Mouse (Mus musculus): ENCODE results near the gene Adam33. TPM values are rescaled to one million over a fixed set of nuclear protein-coding genes. Genes with fewer than 3 reads are reported as not detected.
"Not testable (repeated sequence)": the region's sequence is repeated elsewhere in the genome, so short reads cannot be mapped to it uniquely, and the experiment has no call there.

Gene Adam33
- polyA plus RNA-seq, 2 experiments = 30.7 to 104 TPM

DNA sequence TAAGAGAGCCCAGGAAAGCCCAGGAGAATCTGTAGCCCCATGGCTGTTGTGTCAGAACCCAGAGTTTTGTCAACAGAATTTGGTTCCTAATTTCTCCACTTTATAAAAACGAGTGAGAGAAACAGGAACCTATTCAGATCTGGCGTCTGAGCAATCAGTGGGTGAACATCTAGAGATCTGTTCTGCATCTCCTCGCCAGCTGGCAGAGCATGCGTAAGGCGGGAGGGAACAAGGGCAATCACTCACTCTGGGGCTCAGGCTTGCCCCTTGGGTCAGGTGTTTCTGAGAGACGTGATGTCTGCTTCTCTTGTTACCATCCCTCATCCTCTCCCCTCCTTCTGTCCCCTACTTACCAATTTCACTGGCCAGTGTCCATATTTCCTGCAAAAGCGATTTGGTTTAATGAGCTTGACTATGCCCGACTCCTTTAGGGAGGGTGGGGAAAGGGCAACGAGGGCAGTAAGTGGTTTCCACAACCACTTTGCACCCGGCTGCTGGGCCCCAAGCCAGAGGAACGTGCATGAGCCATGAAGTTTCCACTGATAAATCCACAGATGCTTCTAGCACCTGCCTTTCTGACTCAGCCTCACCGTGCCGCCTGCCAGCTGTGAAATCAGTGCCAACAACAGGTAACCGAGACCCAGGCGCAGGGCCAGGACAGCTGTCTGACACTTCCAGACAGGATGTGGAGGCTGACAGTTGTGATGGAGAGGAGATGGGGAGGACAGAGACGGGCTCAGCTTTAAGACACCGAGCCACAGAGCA, 26.2 kb downstream of the Adam33 start:
- Histone ChIP-seq H3K4me2 (replicated peaks; ENCODE audit: low read depth, low read length, severe bottlenecking) (no peak overlapping the region), H3K9me3 (ENCODE audit: control insufficient read depth, low read length) (no peaks in the 10 kb centered on the region), H3K27ac (replicated peaks; ENCODE audit: low read depth, low read length) (no peak overlapping the region), H3K36me3 (ENCODE audit: control insufficient read depth, insufficient read depth, low read length) (no peaks in the 10 kb centered on the region), H3K4me3 (replicated peaks; ENCODE audit: low read length) (no peak overlapping the region), H3K4me1 (ENCODE audit: control insufficient read depth, insufficient read depth, low read length) (peaks cover 11% of the 10 kb centered on the region; the same call in 1 of the 2 replicates), H3K27me3 (ENCODE audit: control insufficient read depth, insufficient read depth, low read length) (peaks cover 21% of the 10 kb centered on the region), H3K9ac (ENCODE audit: low read depth, low read length, severe bottlenecking) (no peak overlapping the region)
- no peak for TF ChIP-seq POLR2A (IDR thresholded peaks at IDR 0.05; ENCODE audit: borderline replicate concordance, extremely low read depth, insufficient read depth, insufficient read length)
- peak; percentile 13; the same call in 1 of the 2 replicates for ATAC-seq (ENCODE audit: low FRiP score, low read depth)
- 34% methylated on average over 17 of the region's 17 CpGs for WGBS
- DNase-seq (ENCODE audit: low spot score) = peak; percentile 59

DNA sequence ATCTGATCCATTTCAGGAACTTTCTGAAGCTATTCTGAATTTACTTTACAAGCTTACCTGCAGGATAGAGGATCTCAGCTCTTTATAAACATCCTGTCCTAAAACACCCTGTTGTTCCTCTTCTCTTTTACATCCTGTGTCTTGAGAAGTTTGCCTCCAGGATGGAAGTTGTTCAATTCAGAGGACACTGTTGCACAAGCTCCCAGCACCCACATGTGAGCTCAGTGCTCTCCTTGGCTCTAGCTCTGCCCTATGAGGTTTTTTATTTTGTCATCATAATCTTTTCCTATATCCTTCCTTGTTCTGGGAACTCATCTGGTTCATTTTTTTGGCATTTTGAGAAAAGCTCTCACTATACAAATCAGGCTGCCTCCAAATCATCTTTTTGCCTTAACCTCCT, 26.9 kb downstream of the Adam33 start:
- no peak for TF ChIP-seq POLR2A (IDR thresholded peaks at IDR 0.05; ENCODE audit: borderline replicate concordance, extremely low read depth, insufficient read depth, insufficient read length)
- no peaks in the 10 kb centered on the region for H3K36me3 ChIP-seq (ENCODE audit: control insufficient read depth, insufficient read depth, low read length)
- H3K9ac ChIP-seq (ENCODE audit: low read depth, low read length, severe bottlenecking) = no peak overlapping the region
- no peak overlapping the region for H3K4me2 ChIP-seq (replicated peaks; ENCODE audit: low read depth, low read length, severe bottlenecking)
- ATAC-seq (ENCODE audit: low FRiP score, low read depth) = no peak
- no peak for DNase-seq (ENCODE audit: low spot score)
- peaks cover 11% of the 10 kb centered on the region; the same call in 1 of the 2 replicates for H3K4me1 ChIP-seq (ENCODE audit: control insufficient read depth, insufficient read depth, low read length)
- H3K27ac ChIP-seq (replicated peaks; ENCODE audit: low read depth, low read length) = no peak overlapping the region
- H3K4me3 ChIP-seq (replicated peaks; ENCODE audit: low read length) = no peak overlapping the region
- H3K9me3 ChIP-seq (ENCODE audit: control insufficient read depth, low read length) = no peaks in the 10 kb centered on the region
- peaks cover 14% of the 10 kb centered on the region for H3K27me3 ChIP-seq (ENCODE audit: control insufficient read depth, insufficient read depth, low read length)

DNA sequence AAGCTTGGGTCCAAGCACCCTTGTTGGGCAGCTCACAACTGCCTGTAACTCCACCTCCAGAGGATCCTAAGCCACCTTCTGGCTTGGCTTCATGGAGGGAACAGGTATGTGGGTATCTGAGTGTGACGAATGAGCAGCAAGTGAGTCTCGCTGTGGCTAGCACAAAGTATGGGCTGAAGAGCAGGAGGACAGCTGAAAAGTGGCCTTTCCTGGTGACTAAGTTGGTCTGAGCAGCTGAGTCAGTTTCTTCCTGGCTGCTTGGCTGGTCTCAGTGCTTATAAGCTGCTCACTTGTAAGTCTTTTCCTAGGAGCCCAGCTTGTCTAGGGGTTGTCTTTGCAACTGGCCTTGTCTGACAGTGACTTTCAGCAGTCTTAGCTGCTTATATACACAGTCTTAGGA, 27.3 kb downstream of the Adam33 start:
- no peak overlapping the region for H3K4me3 ChIP-seq (replicated peaks; ENCODE audit: low read length)
- H3K36me3 ChIP-seq (ENCODE audit: control insufficient read depth, insufficient read depth, low read length) = no peaks in the 10 kb centered on the region
- no peaks in the 10 kb centered on the region for H3K9me3 ChIP-seq (ENCODE audit: control insufficient read depth, low read length)
- H3K27ac ChIP-seq (replicated peaks; ENCODE audit: low read depth, low read length) = no peak overlapping the region
- ATAC-seq (ENCODE audit: low FRiP score, low read depth) (no peak), DNase-seq (ENCODE audit: low spot score) (no peak)
- TF ChIP-seq POLR2A (IDR thresholded peaks at IDR 0.05; ENCODE audit: borderline replicate concordance, extremely low read depth, insufficient read depth, insufficient read length) = no peak
- peaks cover 10% of the 10 kb centered on the region; the same call in 1 of the 2 replicates for H3K27me3 ChIP-seq (ENCODE audit: control insufficient read depth, insufficient read depth, low read length)
- peaks cover 8% of the 10 kb centered on the region; the same call in 1 of the 2 replicates for H3K4me1 ChIP-seq (ENCODE audit: control insufficient read depth, insufficient read depth, low read length)
- 86% methylated on average over 2 of the region's 2 CpGs for WGBS
- H3K4me2 ChIP-seq (replicated peaks; ENCODE audit: low read depth, low read length, severe bottlenecking) = no peak overlapping the region
- no peak overlapping the region for H3K9ac ChIP-seq (ENCODE audit: low read depth, low read length, severe bottlenecking)

DNA sequence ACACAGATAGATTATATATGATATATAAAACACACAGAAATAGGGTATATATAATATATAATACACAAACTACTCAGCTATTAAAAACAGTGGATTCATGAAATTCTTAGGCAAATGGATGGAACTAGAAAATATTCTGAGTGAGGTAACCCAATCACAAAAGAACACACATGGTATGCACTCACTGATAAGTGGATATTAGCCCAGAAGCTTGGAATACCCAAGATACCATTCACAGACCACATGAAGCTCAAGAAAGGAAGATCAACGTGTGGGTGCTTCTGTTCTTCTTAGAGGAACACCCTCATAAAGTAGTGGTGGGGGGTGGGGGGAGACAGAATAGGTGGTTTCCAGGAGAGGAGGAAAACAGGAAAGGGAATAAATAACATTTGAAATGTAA, 32.2 kb downstream of the Adam33 start:
- WGBS = 63% methylated on average over 1 of the region's 1 CpGs
- H3K36me3 ChIP-seq (ENCODE audit: control insufficient read depth, insufficient read depth, low read length) = peaks cover 23% of the 10 kb centered on the region
- not testable (repeated sequence) for ATAC-seq (ENCODE audit: low FRiP score, low read depth); H3K9me3 ChIP-seq (ENCODE audit: control insufficient read depth, low read length); H3K4me2 ChIP-seq (replicated peaks; ENCODE audit: low read depth, low read length, severe bottlenecking); H3K4me1 ChIP-seq (ENCODE audit: control insufficient read depth, insufficient read depth, low read length); H3K27me3 ChIP-seq (ENCODE audit: control insufficient read depth, insufficient read depth, low read length); H3K9ac ChIP-seq (ENCODE audit: low read depth, low read length, severe bottlenecking); DNase-seq (ENCODE audit: low spot score); H3K4me3 ChIP-seq (replicated peaks; ENCODE audit: low read length); H3K27ac ChIP-seq (replicated peaks; ENCODE audit: low read depth, low read length)

DNA sequence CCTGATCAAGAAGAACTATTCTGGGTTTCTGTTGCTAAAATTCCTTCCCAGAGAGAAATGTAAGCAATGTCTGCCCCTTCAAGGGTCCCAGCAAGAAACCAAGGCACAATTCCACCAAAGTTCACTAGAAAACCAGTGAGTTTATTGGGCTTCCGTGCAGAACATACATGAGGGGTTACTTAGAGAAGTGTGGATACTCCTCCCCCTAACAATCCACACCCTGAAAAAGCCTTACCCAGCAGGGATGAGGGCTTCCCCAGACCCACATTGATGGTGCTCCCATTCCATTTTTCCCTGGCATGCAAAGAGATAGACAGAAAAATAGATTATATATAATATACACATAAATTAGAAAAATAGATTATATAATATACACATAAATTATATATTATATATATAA, 32.6 kb downstream of the Adam33 start:
- whole genome bisulfite sequencing = 85% methylated on average over 1 of the region's 1 CpGs
- Histone ChIP-seq H3K27me3 (ENCODE audit: control insufficient read depth, insufficient read depth, low read length) (no peaks in the 10 kb centered on the region), H3K4me2 (replicated peaks; ENCODE audit: low read depth, low read length, severe bottlenecking) (no peak overlapping the region), H3K9ac (ENCODE audit: low read depth, low read length, severe bottlenecking) (no peak overlapping the region), H3K36me3 (ENCODE audit: control insufficient read depth, insufficient read depth, low read length) (peaks cover 27% of the 10 kb centered on the region), H3K4me3 (replicated peaks; ENCODE audit: low read length) (no peak overlapping the region), H3K9me3 (ENCODE audit: control insufficient read depth, low read length) (no peaks in the 10 kb centered on the region), H3K4me1 (ENCODE audit: control insufficient read depth, insufficient read depth, low read length) (no peaks in the 10 kb centered on the region), H3K27ac (replicated peaks; ENCODE audit: low read depth, low read length) (no peak overlapping the region)
- DNase-seq (ENCODE audit: low spot score) (no peak), ATAC-seq (ENCODE audit: low FRiP score, low read depth) (no peak)
- no peak for TF ChIP-seq POLR2A (IDR thresholded peaks at IDR 0.05; ENCODE audit: borderline replicate concordance, extremely low read depth, insufficient read depth, insufficient read length)

All from limb, embryonic 14.5 days (tissue).